Mouse (Mus musculus): ENCODE measurements around the gene Hspa12b. TPM values are rescaled to one million over a fixed set of nuclear protein-coding genes. Genes with fewer than 3 reads are reported as not detected.

Hspa12b gene
- polyA plus RNA-seq (2014; fragmentation: Nextera tagmentation; extraction: Ambion mirVana): 4.5 and 5.0 TPM in 2 replicates

GRCm38 (mm10) chr2:131127161-131127730 lies at the start of gene Hspa12b:
Gene Hspa12b (plus strand): TSS chr2:131127280.
- peak within 1 kb of the TSS; percentile 80 for H3K9ac ChIP-seq (ENCODE audit: low read length)
- peak within 1 kb of the TSS; percentile 48 for H3K4me3 ChIP-seq (ENCODE audit: low read depth, low read length)
- DNase-seq (ENCODE audit: low spot score): peak; percentile 74
- H3K4me1 ChIP-seq (ENCODE audit: control insufficient read depth, insufficient read depth, low read length): peaks cover 16% of the 10 kb centered on the region
- no peaks in the 10 kb centered on the region for H3K9me3 ChIP-seq (ENCODE audit: control insufficient read depth, low read length)
- peak within 1 kb of the TSS; percentile 80 for H3K4me2 ChIP-seq (ENCODE audit: low read depth)
- H3K27ac ChIP-seq (ENCODE audit: low read depth, low read length): peak within 1 kb of the TSS; percentile 62
- ATAC-seq (ENCODE audit: insufficient read depth, low FRiP score, low TSS enrichment): peak; percentile 65
- no peaks in the 10 kb centered on the region for H3K27me3 ChIP-seq (ENCODE audit: control insufficient read depth, insufficient read depth, low read length)
- under 1% methylated on average over 28 of the region's 28 CpGs for WGBS
- H3K36me3 ChIP-seq (ENCODE audit: control insufficient read depth, insufficient read depth, low read length): no peaks in the 10 kb centered on the region

- Histone ChIP-seq H3K4me2 (ENCODE audit: low read depth) (no peak overlapping the region), H3K4me1 (ENCODE audit: control insufficient read depth, insufficient read depth, low read length) (no peaks in the 10 kb centered on the region), H3K27me3 (ENCODE audit: control insufficient read depth, insufficient read depth, low read length) (no peaks in the 10 kb centered on the region), H3K9ac (ENCODE audit: low read length) (no peak overlapping the region), H3K4me3 (ENCODE audit: low read depth, low read length) (no peak overlapping the region), H3K36me3 (ENCODE audit: control insufficient read depth, insufficient read depth, low read length) (no peaks in the 10 kb centered on the region), H3K9me3 (ENCODE audit: control insufficient read depth, low read length) (no peaks in the 10 kb centered on the region), H3K27ac (ENCODE audit: low read depth, low read length) (no peak overlapping the region)
- DNase-seq (ENCODE audit: low spot score): no peak
- no peak for ATAC-seq (ENCODE audit: insufficient read depth, low FRiP score, low TSS enrichment)
- 82% methylated on average over 5 of the region's 5 CpGs for WGBS
Measured at GRCm38 (mm10) chr2:131080507-131080906, 46.6 kb upstream of the Hspa12b start.

GRCm38 (mm10) chr2:131084206-131084605 lies 42.9 kb upstream of the Hspa12b start:
- H3K4me1 ChIP-seq (ENCODE audit: control insufficient read depth, insufficient read depth, low read length): no peaks in the 10 kb centered on the region
- H3K9ac ChIP-seq (ENCODE audit: low read length): no peak overlapping the region
- ATAC-seq (ENCODE audit: insufficient read depth, low FRiP score, low TSS enrichment) (no peak), DNase-seq (ENCODE audit: low spot score) (no peak)
- no peak overlapping the region for H3K4me3 ChIP-seq (ENCODE audit: low read depth, low read length)
- no peak overlapping the region for H3K4me2 ChIP-seq (ENCODE audit: low read depth)
- H3K27ac ChIP-seq (ENCODE audit: low read depth, low read length): no peak overlapping the region
- no peaks in the 10 kb centered on the region for H3K36me3 ChIP-seq (ENCODE audit: control insufficient read depth, insufficient read depth, low read length)
- H3K9me3 ChIP-seq (ENCODE audit: control insufficient read depth, low read length): no peaks in the 10 kb centered on the region
- H3K27me3 ChIP-seq (ENCODE audit: control insufficient read depth, insufficient read depth, low read length): no peaks in the 10 kb centered on the region
- WGBS: 84% methylated on average over 4 of the region's 4 CpGs

GRCm38 (mm10) chr2:131086667-131087390 lies 40.3 kb upstream of the Hspa12b start, which contains the start of gene Siglec1:
Gene Siglec1 (minus strand): TSS chr2:131086765.
- WGBS: 88% methylated on average over 11 of the region's 11 CpGs
- H3K27ac ChIP-seq (ENCODE audit: low read depth, low read length): no peak within 1 kb of the TSS
- no peaks in the 10 kb centered on the region for H3K4me1 ChIP-seq (ENCODE audit: control insufficient read depth, insufficient read depth, low read length)

GRCm38 (mm10) chr2:131088581-131088980 lies 38.5 kb upstream of the Hspa12b start:
- Histone ChIP-seq H3K9ac (ENCODE audit: low read length) (no peak overlapping the region), H3K36me3 (ENCODE audit: control insufficient read depth, insufficient read depth, low read length) (no peaks in the 10 kb centered on the region), H3K9me3 (ENCODE audit: control insufficient read depth, low read length) (no peaks in the 10 kb centered on the region), H3K27me3 (ENCODE audit: control insufficient read depth, insufficient read depth, low read length) (no peaks in the 10 kb centered on the region), H3K4me3 (ENCODE audit: low read depth, low read length) (no peak overlapping the region), H3K27ac (ENCODE audit: low read depth, low read length) (no peak overlapping the region), H3K4me2 (ENCODE audit: low read depth) (no peak overlapping the region), H3K4me1 (ENCODE audit: control insufficient read depth, insufficient read depth, low read length) (no peaks in the 10 kb centered on the region)
- ATAC-seq (ENCODE audit: insufficient read depth, low FRiP score, low TSS enrichment): no peak
- 76% methylated on average over 4 of the region's 4 CpGs for WGBS
- DNase-seq (ENCODE audit: low spot score): no peak

More at GRCm38 (mm10) chr2:131086667-131087390, 40.3 kb upstream of the Hspa12b start, which contains the start of gene Siglec1:
- no peak within 1 kb of the TSS for H3K9ac ChIP-seq (ENCODE audit: low read length)
- ATAC-seq (ENCODE audit: insufficient read depth, low FRiP score, low TSS enrichment): no peak
- H3K36me3 ChIP-seq (ENCODE audit: control insufficient read depth, insufficient read depth, low read length): no peaks in the 10 kb centered on the region
- H3K9me3 ChIP-seq (ENCODE audit: control insufficient read depth, low read length): no peaks in the 10 kb centered on the region
- no peak for DNase-seq (ENCODE audit: low spot score)
- H3K27me3 ChIP-seq (ENCODE audit: control insufficient read depth, insufficient read depth, low read length): no peaks in the 10 kb centered on the region
- no peak within 1 kb of the TSS for H3K4me3 ChIP-seq (ENCODE audit: low read depth, low read length)
- H3K4me2 ChIP-seq (ENCODE audit: low read depth): no peak within 1 kb of the TSS

- Histone ChIP-seq H3K27me3 (ENCODE audit: control insufficient read depth, insufficient read depth, low read length) (no peaks in the 10 kb centered on the region), H3K4me3 (ENCODE audit: low read depth, low read length) (no peak overlapping the region), H3K27ac (ENCODE audit: low read depth, low read length) (no peak overlapping the region), H3K36me3 (ENCODE audit: control insufficient read depth, insufficient read depth, low read length) (no peaks in the 10 kb centered on the region), H3K4me1 (ENCODE audit: control insufficient read depth, insufficient read depth, low read length) (no peaks in the 10 kb centered on the region), H3K4me2 (ENCODE audit: low read depth) (no peak overlapping the region), H3K9me3 (ENCODE audit: control insufficient read depth, low read length) (no peaks in the 10 kb centered on the region), H3K9ac (ENCODE audit: low read length) (no peak overlapping the region)
- WGBS: 95% methylated on average over 1 of the region's 1 CpGs
- DNase-seq (ENCODE audit: low spot score) (no peak), ATAC-seq (ENCODE audit: insufficient read depth, low FRiP score, low TSS enrichment) (no peak)
Measured at GRCm38 (mm10) chr2:131089634-131090033, 37.4 kb upstream of the Hspa12b start.

GRCm38 (mm10) chr2:131090852-131091251 lies 36.2 kb upstream of the Hspa12b start:
- ATAC-seq (ENCODE audit: insufficient read depth, low FRiP score, low TSS enrichment) (no peak), DNase-seq (ENCODE audit: low spot score) (no peak)
- WGBS: 78% methylated on average over 3 of the region's 3 CpGs
- H3K36me3 ChIP-seq (ENCODE audit: control insufficient read depth, insufficient read depth, low read length): no peaks in the 10 kb centered on the region
- no peaks in the 10 kb centered on the region for H3K27me3 ChIP-seq (ENCODE audit: control insufficient read depth, insufficient read depth, low read length)
- no peak overlapping the region for H3K4me2 ChIP-seq (ENCODE audit: low read depth)
- no peaks in the 10 kb centered on the region for H3K9me3 ChIP-seq (ENCODE audit: control insufficient read depth, low read length)
- H3K4me3 ChIP-seq (ENCODE audit: low read depth, low read length): no peak overlapping the region
- no peak overlapping the region for H3K27ac ChIP-seq (ENCODE audit: low read depth, low read length)
- H3K4me1 ChIP-seq (ENCODE audit: control insufficient read depth, insufficient read depth, low read length): no peaks in the 10 kb centered on the region
- no peak overlapping the region for H3K9ac ChIP-seq (ENCODE audit: low read length)

GRCm38 (mm10) chr2:131093577-131093976 lies 33.5 kb upstream of the Hspa12b start:
- Histone ChIP-seq H3K27me3 (ENCODE audit: control insufficient read depth, insufficient read depth, low read length) (no peaks in the 10 kb centered on the region), H3K27ac (ENCODE audit: low read depth, low read length) (no peak overlapping the region), H3K4me3 (ENCODE audit: low read depth, low read length) (no peak overlapping the region), H3K36me3 (ENCODE audit: control insufficient read depth, insufficient read depth, low read length) (no peaks in the 10 kb centered on the region), H3K9me3 (ENCODE audit: control insufficient read depth, low read length) (no peaks in the 10 kb centered on the region), H3K4me2 (ENCODE audit: low read depth) (no peak overlapping the region), H3K9ac (ENCODE audit: low read length) (no peak overlapping the region), H3K4me1 (ENCODE audit: control insufficient read depth, insufficient read depth, low read length) (no peaks in the 10 kb centered on the region)
- WGBS: 85% methylated on average over 5 of the region's 5 CpGs
- no peak for ATAC-seq (ENCODE audit: insufficient read depth, low FRiP score, low TSS enrichment)
- DNase-seq (ENCODE audit: low spot score): no peak

- WGBS: 0% methylated on average over 1 of the region's 1 CpGs
- no peaks in the 10 kb centered on the region for H3K9me3 ChIP-seq (ENCODE audit: control insufficient read depth, low read length)
- no peak for ATAC-seq (ENCODE audit: insufficient read depth, low FRiP score, low TSS enrichment)
Measured at GRCm38 (mm10) chr2:131094823-131095222, 32.3 kb upstream of the Hspa12b start.

More at GRCm38 (mm10) chr2:131094823-131095222, 32.3 kb upstream of the Hspa12b start:
- Histone ChIP-seq H3K27me3 (ENCODE audit: control insufficient read depth, insufficient read depth, low read length) (no peaks in the 10 kb centered on the region), H3K27ac (ENCODE audit: low read depth, low read length) (no peak overlapping the region), H3K9ac (ENCODE audit: low read length) (no peak overlapping the region), H3K36me3 (ENCODE audit: control insufficient read depth, insufficient read depth, low read length) (no peaks in the 10 kb centered on the region), H3K4me1 (ENCODE audit: control insufficient read depth, insufficient read depth, low read length) (no peaks in the 10 kb centered on the region), H3K4me3 (ENCODE audit: low read depth, low read length) (no peak overlapping the region), H3K4me2 (ENCODE audit: low read depth) (no peak overlapping the region)
- DNase-seq (ENCODE audit: low spot score): peak; percentile 80

All from neural tube, embryonic 11.5 days (tissue).